Mouse (Mus musculus): Measurements from ENCODE around the gene Hdac4.

DNA sequence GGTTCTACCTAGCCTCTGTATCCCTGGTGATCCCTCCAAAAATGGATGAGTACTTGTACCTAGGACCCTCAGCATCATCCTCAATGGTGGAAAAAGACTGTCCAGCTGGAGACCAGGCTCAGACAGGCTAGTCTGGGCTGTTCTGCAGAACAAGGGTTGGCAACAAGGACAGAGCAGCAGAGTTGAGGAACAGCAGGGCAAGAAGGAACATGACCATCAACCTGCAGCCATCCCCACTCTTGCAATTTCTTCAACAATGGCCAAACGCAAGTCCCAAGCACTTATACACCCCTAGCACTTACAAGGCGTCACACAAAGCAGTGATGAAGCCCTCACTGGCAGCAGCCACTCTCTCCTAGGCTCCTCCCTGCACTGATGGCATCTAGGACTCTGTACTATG is 108.2 kb downstream of the Hdac4 start:
- no peak for TF ChIP-seq CTCF (IDR thresholded peaks at IDR 0.05; ENCODE audit: low read depth, low read length)
- TF ChIP-seq POLR2A (IDR thresholded peaks at IDR 0.05; ENCODE audit: borderline replicate concordance, low read depth, low read length), result no peak

Data from bone marrow macrophage, adult 2 months (primary cell).